11 mouse cellular contexts compared by ENCODE assay signal in genomic region chr13:63306768-63307167, GRCm38 (mm10).
DNase-seq lines count a peak whose midpoint lies in the region; ATAC-seq and TF ChIP-seq lines count a peak whose summit lies in the region.
"Had no signal": no experiment of that assay in that cellular context is flagged by ENCODE, and none has a peak within 500 bp of the region (broad histone marks: within the 10 kb centered on the region; RNA-seq: fewer than 3 reads in every experiment).

No protein-coding gene starts in this region.

- H3K36me3 ChIP-seq in forebrain, embryonic 15.5 days = peaks cover 3% of the 10 kb centered on the region
- peaks cover 33% of the 10 kb centered on the region for H3K36me3 ChIP-seq in forebrain, embryonic 12.5 days (replicated peaks)
- peaks cover 30% of the 10 kb centered on the region for H3K36me3 ChIP-seq in myocyte (ENCODE audit: control insufficient read depth, insufficient read depth)
- H3K36me3 ChIP-seq in liver, embryonic 11.5 days (ENCODE audit: control insufficient read depth, insufficient read depth, low read length) = peaks cover 4% of the 10 kb centered on the region; the same call in 1 of the 2 replicates

- no peaks in the 10 kb centered on the region for H3K79me2 ChIP-seq in myocyte (ENCODE audit: control insufficient read depth, insufficient read depth)

- DNase-seq in testis, postnatal 10 days (ENCODE audit: low spot score) = peak; percentile 37
- no peak for DNase-seq in testis, postnatal 14 days (ENCODE audit: low spot score)
- no peak for DNase-seq in liver, embryonic 11.5 days (ENCODE audit: low spot score)
- DNase-seq in gastrocnemius, postnatal 14 days = no peak
- no peak for DNase-seq in urinary bladder, postnatal 4 days (ENCODE audit: low spot score in 2 of 2)
- DNase-seq: gastrocnemius, postnatal 25 days; kidney, postnatal 14 days had no signal

- H3K9me3 ChIP-seq in forebrain, embryonic 15.5 days = no peaks in the 10 kb centered on the region
- H3K9me3 ChIP-seq in forebrain, embryonic 12.5 days = no peaks in the 10 kb centered on the region
- H3K9me3 ChIP-seq in liver, embryonic 11.5 days (ENCODE audit: control insufficient read depth, low read length) = no peaks in the 10 kb centered on the region

- no peak overlapping the region for H3K27ac ChIP-seq in forebrain, embryonic 15.5 days (replicated peaks)
- no peak overlapping the region for H3K27ac ChIP-seq in forebrain, embryonic 12.5 days
- H3K27ac ChIP-seq in liver, embryonic 11.5 days (ENCODE audit: low read depth, low read length) = no peak overlapping the region
- H3K27ac ChIP-seq: liver, embryonic 14.5 days had no signal

- no peaks in the 10 kb centered on the region for H3K4me1 ChIP-seq in forebrain, embryonic 15.5 days
- peaks cover 11% of the 10 kb centered on the region for H3K4me1 ChIP-seq in forebrain, embryonic 12.5 days
- H3K4me1 ChIP-seq in liver, embryonic 11.5 days (replicated peaks; ENCODE audit: control insufficient read depth, insufficient read depth, low read length) = no peaks in the 10 kb centered on the region

- H3K4me3 ChIP-seq in forebrain, embryonic 15.5 days = no peak overlapping the region
- no peak overlapping the region for H3K4me3 ChIP-seq in forebrain, embryonic 12.5 days (replicated peaks)
- no peak overlapping the region for H3K4me3 ChIP-seq in myocyte
- H3K4me3 ChIP-seq in liver, embryonic 11.5 days (ENCODE audit: low read depth, low read length) = no peak overlapping the region

- intact Hi-C loops in gastrocnemius, postnatal 14 days (cut with DNase I; ENCODE audit: low total_unique reads) = no loop called here

- H3K9ac ChIP-seq in forebrain, embryonic 15.5 days (replicated peaks) = no peak overlapping the region
- H3K9ac ChIP-seq in forebrain, embryonic 12.5 days = no peak overlapping the region
- no peak overlapping the region for H3K9ac ChIP-seq in liver, embryonic 11.5 days (ENCODE audit: low read depth, low read length)
- H3K9ac ChIP-seq: liver, embryonic 14.5 days had no signal

- no peak for TF ChIP-seq POLR2A in myocyte (IDR thresholded peaks at IDR 0.05; ENCODE audit: insufficient read length, low read depth)

- H3K27me3 ChIP-seq in forebrain, embryonic 15.5 days = no peaks in the 10 kb centered on the region
- no peaks in the 10 kb centered on the region for H3K27me3 ChIP-seq in forebrain, embryonic 12.5 days
- no peaks in the 10 kb centered on the region for H3K27me3 ChIP-seq in myocyte (ENCODE audit: control insufficient read depth, insufficient read depth, insufficient read length)
- no peaks in the 10 kb centered on the region for H3K27me3 ChIP-seq in liver, embryonic 11.5 days (replicated peaks; ENCODE audit: control insufficient read depth, insufficient read depth, low read length)

- no peak overlapping the region for H3K4me2 ChIP-seq in forebrain, embryonic 15.5 days (replicated peaks)
- no peak overlapping the region for H3K4me2 ChIP-seq in forebrain, embryonic 12.5 days
- no peak overlapping the region for H3K4me2 ChIP-seq in myocyte (ENCODE audit: low read depth)
- no peak overlapping the region for H3K4me2 ChIP-seq in liver, embryonic 11.5 days

- WGBS in forebrain, embryonic 15.5 days = 76% methylated on average over 5 of the region's 5 CpGs
- WGBS in forebrain, embryonic 12.5 days = 86% methylated on average over 5 of the region's 5 CpGs
- WGBS in liver, embryonic 11.5 days = 81% methylated on average over 5 of the region's 5 CpGs

- peak; percentile 30; the same call in 1 of the 2 replicates for ATAC-seq in forebrain, embryonic 15.5 days (replicated peaks)
- no peak for ATAC-seq in forebrain, embryonic 12.5 days (ENCODE audit: low FRiP score)
- ATAC-seq in liver, embryonic 11.5 days (replicated peaks; ENCODE audit: low FRiP score) = no peak

- H3ac ChIP-seq in myocyte (ENCODE audit: control insufficient read depth, insufficient read length) = no peak overlapping the region

TF ChIP-seq in myocyte, 11 proteins besides CTCF, POLR2A, EP300 and RAD21:
- TF ChIP-seq TCF3 (IDR thresholded peaks at IDR 0.05; ENCODE audit: insufficient read length, low read depth) (no peak), POLR2AphosphoS2 (IDR thresholded peaks at IDR 0.05; ENCODE audit: insufficient read length, low read depth) (peak; percentile 96)
TF ChIP-seq in myocyte: peak in this region for 1.
